Mouse (Mus musculus) embryonic facial prominence, embryonic 12.5 days (tissue): ENCODE data around the gene Foxc2. TPM values are rescaled to one million over a fixed set of nuclear protein-coding genes. Genes with fewer than 3 reads are reported as not detected.

Experiments
- ATAC-seq: fragments of 200-750 bp; cut with Nextera tagmentation; 2 replicates; pipeline ENCODE4 v1.8.0; 2017; ENCODE audit not compliant: insufficient number of reproducible peaks, insufficient read depth, low FRiP score, low TSS enrichment
- H3K27ac ChIP-seq: fragments of 300-500 bp; sonication (generic); 2 replicates; pipeline ENCODE4 v1.5.1; 2016; ENCODE audit warnings: mild to moderate bottlenecking
- H3K27me3 ChIP-seq: fragments of 300-500 bp; sonication (generic); 2 replicates; pipeline ENCODE4 v1.6.1; 2016; ENCODE audit warnings: mild to moderate bottlenecking, moderate library complexity
- H3K36me3 ChIP-seq: fragments of 300-500 bp; sonication (generic); 2 replicates; pipeline ENCODE4 v1.6.1; 2016; ENCODE audit warnings: mild to moderate bottlenecking
- H3K4me1 ChIP-seq: fragments of 300-500 bp; sonication (generic); 2 replicates; pipeline ENCODE4 v1.6.1; 2016
- H3K4me2 ChIP-seq: fragments of 300-500 bp; sonication (generic); replicated peaks from 2 replicates; pipeline ENCODE4 v1.6.1; 2016; ENCODE audit warnings: mild to moderate bottlenecking, moderate library complexity
- H3K4me3 ChIP-seq: fragments of 300-500 bp; sonication (generic); 2 replicates; pipeline ENCODE4 v1.5.1; 2016; ENCODE audit warnings: mild to moderate bottlenecking
- H3K9ac ChIP-seq: fragments of 300-500 bp; sonication (generic); 2 replicates; pipeline ENCODE4 v1.6.1; 2016; ENCODE audit warnings: mild to moderate bottlenecking, moderate library complexity
- H3K9me3 ChIP-seq: fragments of 300-500 bp; sonication (generic); 2 replicates; pipeline ENCODE4 v1.6.1; 2016; ENCODE audit warnings: mild to moderate bottlenecking, moderate library complexity
- WGBS: fragments of 180-500 bp; shearing (Covaris S2); methylation state at CpG from one replicate; pipeline ENCODE4 v1.1.7; 2016; 5-methylcytosine and 5-hydroxymethylcytosine counted together
- microRNA-seq: library from miRNA; unstranded; fragments of <30 nt; microRNA quantifications from one replicate; pipeline ENCODE4, GENCODE M21; 2017
- polyA plus RNA-seq: library from polyadenylated mRNA; unstranded; fragments of >200 nt; fragmentation: Nextera tagmentation; extraction: Ambion mirVana; gene quantifications from 2 replicates; pipeline ENCODE4 v1.2.1, GENCODE M21; 2016

Foxc2 gene
- polyA plus RNA-seq, 1 experiment from 2014 or later = 26.8 TPM

DNA sequence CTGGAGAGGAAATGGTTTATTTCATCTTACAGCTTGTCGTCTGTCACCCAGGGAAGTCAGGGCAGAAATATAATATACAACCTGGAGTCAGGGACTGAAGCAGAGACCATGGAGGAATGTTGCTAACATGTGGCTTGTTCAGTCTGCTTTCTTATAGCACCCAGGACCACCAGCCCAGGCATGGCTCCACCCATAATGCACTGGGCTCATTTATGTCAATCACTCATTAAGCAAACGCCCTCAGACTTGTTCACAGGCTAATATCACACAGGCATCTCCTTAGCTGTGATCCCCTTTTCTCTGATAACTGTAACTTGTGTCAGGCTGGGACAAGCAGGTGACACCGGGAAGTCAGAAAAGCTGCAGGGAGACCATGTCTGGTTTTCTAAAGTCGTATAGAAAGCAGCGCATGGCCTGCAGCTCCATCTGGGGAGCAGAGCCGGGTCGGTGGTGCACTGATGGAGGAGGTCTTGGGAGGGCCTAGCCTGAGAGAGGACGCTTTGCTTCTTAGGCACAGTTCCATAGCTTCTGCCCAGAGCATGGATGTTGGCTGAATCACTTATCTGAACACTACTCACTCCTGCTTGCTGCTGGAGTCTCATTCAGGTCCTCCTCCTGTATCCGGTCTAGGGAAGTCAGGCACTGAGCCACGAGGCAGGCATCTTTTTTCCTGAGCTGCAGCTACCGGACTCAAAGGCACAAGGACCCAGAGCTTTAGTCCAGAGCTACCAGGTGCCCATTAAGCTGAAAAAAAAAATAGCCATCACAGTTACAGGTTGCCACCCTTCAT, 47.1 kb downstream of the Foxc2 start:
- ATAC-seq = no peak
- Histone ChIP-seq H3K36me3 (no peaks in the 10 kb centered on the region), H3K9ac (no peak overlapping the region), H3K4me2 (no peak overlapping the region), H3K27ac (no peak overlapping the region), H3K4me1 (peaks cover 15% of the 10 kb centered on the region; the same call in 1 of the 2 replicates), H3K4me3 (no peak overlapping the region), H3K27me3 (no peaks in the 10 kb centered on the region), H3K9me3 (no peaks in the 10 kb centered on the region)
- 66% methylated on average over 11 of the region's 11 CpGs for WGBS

GRCm38 (mm10) chr8:121164017-121164469, 48.1 kb downstream of the Foxc2 start:
- Histone ChIP-seq H3K36me3 (no peaks in the 10 kb centered on the region), H3K27me3 (no peaks in the 10 kb centered on the region), H3K4me1 (peaks cover 15% of the 10 kb centered on the region; the same call in 1 of the 2 replicates), H3K4me2 (no peak overlapping the region), H3K4me3 (no peak overlapping the region), H3K27ac (no peak overlapping the region), H3K9ac (no peak overlapping the region), H3K9me3 (no peaks in the 10 kb centered on the region)
- WGBS = 40% methylated on average over 8 of the region's 8 CpGs
- ATAC-seq = peak; percentile 49; the same call in 1 of the 2 replicates

- Histone ChIP-seq H3K27ac (no peak overlapping the region), H3K9me3 (no peaks in the 10 kb centered on the region), H3K4me1 (peaks cover 34% of the 10 kb centered on the region), H3K9ac (no peak overlapping the region), H3K27me3 (no peaks in the 10 kb centered on the region), H3K4me3 (no peak overlapping the region), H3K4me2 (no peak overlapping the region), H3K36me3 (no peaks in the 10 kb centered on the region)
- 65% methylated on average over 5 of the region's 5 CpGs for WGBS
- ATAC-seq = no peak
These were observed 52.1 kb downstream of the Foxc2 start for GRCm38 (mm10) chr8:121168033-121168432.

Small RNA genes within 50 kb of the gene (microRNA-seq; reads per million reads assigned to microRNA genes)
- not detected for gene Gm27530

Other genes starting within 250 kb of the Foxc2 start
- gene Foxf1, start 31.8 kb upstream of the Foxc2 start, polyA plus RNA-seq = 35.0 and 35.9 TPM in 2 replicates
- 66.9 and 75.0 TPM in 2 replicates for gene Mthfsd, start 7.8 kb upstream of the Foxc2 start, polyA plus RNA-seq
- gene Foxl1, start 11.8 kb downstream of the Foxc2 start, polyA plus RNA-seq = 4.6 and 5.2 TPM in 2 replicates